Mouse (Mus musculus): ENCODE data around the gene Rab30. TPM values are rescaled to one million over a fixed set of nuclear protein-coding genes. Genes with fewer than 3 reads are reported as not detected.

Gene Rab30
- total RNA-seq, 2 experiments from 2014 or later, result 6.5 to 7.7 TPM

GRCm38 (mm10) chr7:92730465-92730864, 10.9 kb upstream of the Rab30 start:
- no peak overlapping the region for H3K27ac ChIP-seq
- no peak for DNase-seq
- no peak overlapping the region for H3K4me3 ChIP-seq
- intact Hi-C loops (cut with DNase I), result loop anchor here (5.0 kb wide), 2 partner anchors 58 to 88 kb away; no protein-coding TSS in a partner anchor
- TF ChIP-seq CTCF (IDR thresholded peaks at IDR 0.05), result no peak

- DNase-seq, result no peak
- Histone ChIP-seq H3K4me3 (no peak overlapping the region), H3K27ac (no peak overlapping the region)
- no peak for TF ChIP-seq CTCF (IDR thresholded peaks at IDR 0.05)
- intact Hi-C loops (cut with DNase I), result loop anchor here (5.0 kb wide), 2 partner anchors 59 to 89 kb away; no protein-coding TSS in a partner anchor
Measured at GRCm38 (mm10) chr7:92730959-92731358, 10.4 kb upstream of the Rab30 start.

- Histone ChIP-seq H3K27ac (no peak overlapping the region), H3K4me3 (no peak overlapping the region)
- no peak for DNase-seq
- intact Hi-C loops (cut with DNase I), result loop anchor here (5.0 kb wide), 2 partner anchors 60 to 90 kb away; no protein-coding TSS in a partner anchor
- TF ChIP-seq CTCF (IDR thresholded peaks at IDR 0.05), result no peak
Measured at GRCm38 (mm10) chr7:92732136-92732535, 9.3 kb upstream of the Rab30 start.

- Histone ChIP-seq H3K27ac (no peak overlapping the region), H3K4me3 (no peak overlapping the region)
- DNase-seq, result no peak
- TF ChIP-seq CTCF (IDR thresholded peaks at IDR 0.05), result no peak
- intact Hi-C loops (cut with DNase I), result no loop called here
Measured at GRCm38 (mm10) chr7:92737560-92737959, 3.8 kb upstream of the Rab30 start.

- TF ChIP-seq CTCF (IDR thresholded peaks at IDR 0.05), result no peak
- Histone ChIP-seq H3K4me3 (peak overlapping the region; percentile 78), H3K27ac (peak overlapping the region; percentile 98)
- no peak for DNase-seq
- intact Hi-C loops (cut with DNase I), result loop anchor here (2.0 to 5.0 kb wide), 4 partner anchors 71 to 178 kb away; partner anchors contain the start of genes Ccdc90b, Ddias, Pcf11 and Prcp
Measured at GRCm38 (mm10) chr7:92739956-92740355, 1.4 kb upstream of the Rab30 start.

GRCm38 (mm10) chr7:92740411-92741115, 840 bp upstream of the Rab30 start:
- no peak for TF ChIP-seq CTCF (IDR thresholded peaks at IDR 0.05)
- peak; percentile 19 for DNase-seq
- Histone ChIP-seq H3K4me3 (peak overlapping the region; percentile 78), H3K27ac (peak overlapping the region; percentile 98)
- intact Hi-C loops (cut with DNase I), result loop anchor here (2.0 to 5.0 kb wide), 4 partner anchors 72 to 178 kb away; partner anchors contain the start of genes Ccdc90b, Ddias, Pcf11 and Prcp

GRCm38 (mm10) chr7:92741861-92742249, 452 bp downstream of the Rab30 start:
- peak overlapping the region; percentile 78 for H3K4me3 ChIP-seq
- TF ChIP-seq CTCF (IDR thresholded peaks at IDR 0.05), result no peak
- intact Hi-C loops (cut with DNase I), result loop anchor here (2.0 to 5.0 kb wide), 4 partner anchors 73 to 180 kb away; partner anchors contain the start of genes Ccdc90b, Ddias, Pcf11 and Prcp
- peak; percentile 52 for DNase-seq
- peak overlapping the region; percentile 98 for H3K27ac ChIP-seq

GRCm38 (mm10) chr7:92742341-92742741, 938 bp downstream of the Rab30 start:
- H3K27ac ChIP-seq, result peak overlapping the region; percentile 98
- intact Hi-C loops (cut with DNase I), result loop anchor here (5.0 kb wide), 2 partner anchors 130 to 180 kb away; partner anchors contain the start of genes Ccdc90b, Ddias and Prcp
- H3K4me3 ChIP-seq, result peak overlapping the region; percentile 78
- no peak for TF ChIP-seq CTCF (IDR thresholded peaks at IDR 0.05)
- DNase-seq, result no peak

- TF ChIP-seq CTCF (IDR thresholded peaks at IDR 0.05), result no peak
- DNase-seq, result peak; percentile 25
- H3K27ac ChIP-seq, result peak overlapping the region; percentile 98
- peak overlapping the region; percentile 78 for H3K4me3 ChIP-seq
- intact Hi-C loops (cut with DNase I), result loop anchor here (5.0 kb wide), 2 partner anchors 130 to 180 kb away; partner anchors contain the start of genes Ccdc90b, Ddias and Prcp
Measured at GRCm38 (mm10) chr7:92742774-92743173, 1.4 kb downstream of the Rab30 start.

GRCm38 (mm10) chr7:92743325-92743724, 1.9 kb downstream of the Rab30 start:
- no peak for TF ChIP-seq CTCF (IDR thresholded peaks at IDR 0.05)
- H3K4me3 ChIP-seq, result peak overlapping the region; percentile 78

GRCm38 (mm10) chr7:92750395-92750794, 9.0 kb downstream of the Rab30 start:
- DNase-seq, result no peak
- H3K27ac ChIP-seq, result no peak overlapping the region
- no peak for TF ChIP-seq CTCF (IDR thresholded peaks at IDR 0.05)
- intact Hi-C loops (cut with DNase I), result no loop called here
- no peak overlapping the region for H3K4me3 ChIP-seq

More at GRCm38 (mm10) chr7:92743325-92743724, 1.9 kb downstream of the Rab30 start:
- no peak for DNase-seq
- intact Hi-C loops (cut with DNase I), result loop anchor here (5.0 kb wide), 2 partner anchors 129 to 181 kb away; partner anchors contain the start of genes Ccdc90b, Ddias and Prcp
- H3K27ac ChIP-seq, result peak overlapping the region; percentile 98

GRCm38 (mm10) chr7:92758067-92758466, 16.7 kb downstream of the Rab30 start:
- intact Hi-C loops (cut with DNase I), result loop anchor here (5.0 kb wide), 1 partner anchor 39 kb away; no protein-coding TSS in a partner anchor
- H3K27ac ChIP-seq, result peak overlapping the region; percentile 81
- DNase-seq, result peak; percentile 50

GRCm38 (mm10) chr7:92760651-92761050, 19.2 kb downstream of the Rab30 start:
- no peak for DNase-seq
- no peak overlapping the region for H3K4me3 ChIP-seq
- intact Hi-C loops (cut with DNase I), result no loop called here
- peak overlapping the region; percentile 76 for H3K27ac ChIP-seq
- TF ChIP-seq CTCF (IDR thresholded peaks at IDR 0.05), result no peak

More at GRCm38 (mm10) chr7:92758067-92758466, 16.7 kb downstream of the Rab30 start:
- no peak for TF ChIP-seq CTCF (IDR thresholded peaks at IDR 0.05)
- no peak overlapping the region for H3K4me3 ChIP-seq

Data from gastrocnemius, adult 2 months (tissue).